Mouse (Mus musculus): ENCODE results near the gene Ube2g2.
A peak's percentile ranks its signal among the peaks of the same experiment; 100 is the strongest.

The Ube2g2 gene

GRCm38 (mm10) chr10:77606855-77607254 is 15.2 kb upstream of the Ube2g2 start:
- DNase-seq (ENCODE audit: low spot score): peak; percentile 36

DNA sequence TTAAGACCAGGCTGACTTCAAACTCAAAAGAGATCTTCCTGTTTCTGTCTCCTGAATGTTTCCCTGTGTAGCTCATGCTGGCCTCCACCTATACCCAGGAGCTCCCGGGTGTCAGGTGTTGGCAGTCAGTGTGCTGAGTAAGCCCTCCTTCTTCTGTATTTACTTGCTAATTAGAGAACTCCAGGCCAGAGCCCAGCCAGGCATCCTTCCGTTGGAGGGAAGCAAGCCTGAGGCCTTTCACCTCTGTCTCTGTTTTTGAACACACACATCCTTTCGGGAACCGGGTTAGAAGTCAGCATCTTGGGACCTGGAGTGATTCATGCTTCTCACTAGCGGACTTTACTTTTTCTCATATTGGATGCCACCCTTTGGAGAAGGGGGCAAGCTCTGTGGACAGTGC is 14.6 kb upstream of the Ube2g2 start:
- DNase-seq (ENCODE audit: low spot score): peak; percentile 29

GRCm38 (mm10) chr10:77608589-77608988 is 13.5 kb upstream of the Ube2g2 start:
- no peak for DNase-seq (ENCODE audit: low spot score)

DNA sequence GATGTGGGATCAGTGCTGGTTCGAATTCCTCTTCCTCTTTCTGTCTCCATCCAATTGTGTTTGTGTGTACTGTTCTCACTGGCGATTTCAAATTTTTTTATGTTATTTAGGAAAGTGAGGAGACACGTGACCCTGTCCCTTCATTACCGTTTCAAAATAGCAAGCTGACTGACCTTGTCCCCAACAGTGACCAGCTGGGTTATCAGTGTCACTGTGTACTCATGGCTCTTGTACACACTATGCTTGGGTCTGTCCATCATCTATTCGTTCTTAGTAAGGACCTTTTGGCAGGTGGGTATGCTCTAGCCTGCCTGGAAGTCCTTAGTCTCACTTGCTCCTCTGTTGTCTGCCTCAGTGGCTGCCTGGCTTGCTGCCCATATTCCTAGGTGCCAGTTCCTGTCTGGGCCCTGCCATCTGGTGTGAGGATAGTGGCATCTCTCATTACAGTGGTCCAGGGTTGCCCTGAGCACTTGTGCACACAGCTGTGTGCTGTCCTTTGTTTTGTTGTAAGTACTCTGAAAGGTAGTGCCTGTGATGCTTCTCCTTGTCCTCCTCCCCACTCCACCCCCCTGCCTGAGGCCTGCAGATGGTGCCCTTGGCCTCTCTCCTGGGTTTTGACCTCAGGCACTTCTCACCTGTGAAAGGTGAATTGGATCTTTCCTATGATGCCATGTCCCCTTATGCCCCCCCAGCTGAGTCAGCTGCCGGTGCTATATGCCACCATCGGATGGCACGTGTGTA is 11.7 kb upstream of the Ube2g2 start:
- DNase-seq (ENCODE audit: low spot score): no peak

DNA sequence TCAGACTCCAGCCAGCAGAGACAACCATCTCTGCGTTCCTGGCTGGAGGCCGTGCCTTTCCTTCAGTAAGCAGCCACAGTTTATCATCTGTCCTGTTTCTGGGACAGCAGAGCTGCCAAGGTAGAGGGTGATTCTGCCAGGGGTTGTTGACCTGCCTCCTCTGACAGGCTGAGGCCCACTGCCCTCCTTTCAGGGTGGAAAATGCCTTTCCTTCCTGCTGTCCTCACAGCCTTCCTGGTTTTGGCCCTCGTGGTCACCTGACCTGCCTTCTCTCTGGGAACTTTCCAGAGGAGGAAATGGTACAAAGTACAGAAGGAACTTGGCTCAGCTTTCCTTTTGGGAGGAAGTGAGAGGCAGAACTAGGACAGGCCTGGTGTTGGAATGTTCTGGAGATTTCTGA is 8.7 kb upstream of the Ube2g2 start:
- DNase-seq (ENCODE audit: low spot score): no peak

GRCm38 (mm10) chr10:77615647-77616046 is 6.4 kb upstream of the Ube2g2 start:
- DNase-seq (ENCODE audit: low spot score): no peak

- no peak for DNase-seq (ENCODE audit: low spot score)
These were observed 5.9 kb upstream of the Ube2g2 start for GRCm38 (mm10) chr10:77616166-77616565.

GRCm38 (mm10) chr10:77616926-77617325 is 5.1 kb upstream of the Ube2g2 start:
- DNase-seq (ENCODE audit: low spot score): no peak

- DNase-seq (ENCODE audit: low spot score): no peak
These were observed 529 bp upstream of the Ube2g2 start for GRCm38 (mm10) chr10:77621546-77621945.

GRCm38 (mm10) chr10:77623069-77623492 is 1.0 kb downstream of the Ube2g2 start:
- DNase-seq (ENCODE audit: low spot score): peak; percentile 88

DNA sequence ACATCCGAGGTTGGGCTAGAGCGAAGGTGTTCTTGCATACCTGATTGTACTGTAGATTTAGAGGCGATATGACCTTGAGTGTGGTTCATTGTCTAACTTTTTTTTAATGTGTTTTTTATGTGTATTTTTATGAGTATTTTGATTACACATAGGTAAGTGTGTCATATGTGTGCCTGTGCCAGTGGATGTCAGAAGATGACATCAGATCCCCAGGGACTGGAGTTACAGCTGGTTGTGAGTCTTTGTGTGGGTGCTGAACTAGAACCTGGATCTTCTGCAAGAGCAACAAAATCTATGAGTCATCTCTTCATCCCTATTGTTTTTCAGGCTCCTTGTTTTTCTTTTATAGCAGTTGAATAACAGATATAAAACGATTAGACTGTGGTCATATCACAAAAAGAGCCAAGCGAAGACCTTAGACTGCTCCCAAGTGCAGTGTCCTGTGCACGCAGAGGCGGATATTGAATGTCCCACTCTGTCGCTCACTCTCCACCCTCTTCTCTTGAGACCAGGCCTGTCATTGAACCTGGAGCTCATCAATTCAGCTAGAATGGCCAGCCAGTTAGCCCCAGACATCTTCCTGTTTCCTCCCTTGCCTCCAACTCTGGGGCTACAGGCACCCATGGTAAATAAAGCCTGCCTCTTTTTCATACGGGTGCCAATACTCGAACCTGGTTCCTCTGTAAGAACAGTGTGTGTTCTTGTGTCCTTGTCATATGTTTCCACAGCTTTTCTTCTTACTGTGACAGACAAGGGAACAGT is 1.7 kb downstream of the Ube2g2 start:
- DNase-seq (ENCODE audit: low spot score): peak; percentile 78

DNA sequence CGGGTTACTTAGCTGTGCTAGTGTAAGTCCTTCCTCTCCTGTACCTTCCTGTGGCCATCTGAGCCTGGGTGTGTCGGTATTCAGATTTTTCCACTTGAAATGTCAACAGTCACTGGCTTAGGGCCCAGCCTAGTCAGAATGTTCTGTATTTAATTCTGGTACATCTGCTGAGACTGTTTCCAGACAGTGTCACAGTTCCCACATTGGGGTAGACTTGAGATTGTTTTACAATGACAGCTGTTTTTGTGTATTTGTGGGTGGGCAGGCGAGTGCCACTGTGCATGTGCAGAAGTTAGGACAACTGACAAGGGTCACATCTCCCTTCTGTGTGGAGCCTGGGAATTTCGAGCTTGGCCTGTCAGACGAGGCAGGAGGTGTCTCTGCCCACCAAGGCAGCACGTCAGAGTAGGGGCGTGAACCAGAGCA is 2.5 kb downstream of the Ube2g2 start:
- no peak for DNase-seq (ENCODE audit: low spot score)

DNA sequence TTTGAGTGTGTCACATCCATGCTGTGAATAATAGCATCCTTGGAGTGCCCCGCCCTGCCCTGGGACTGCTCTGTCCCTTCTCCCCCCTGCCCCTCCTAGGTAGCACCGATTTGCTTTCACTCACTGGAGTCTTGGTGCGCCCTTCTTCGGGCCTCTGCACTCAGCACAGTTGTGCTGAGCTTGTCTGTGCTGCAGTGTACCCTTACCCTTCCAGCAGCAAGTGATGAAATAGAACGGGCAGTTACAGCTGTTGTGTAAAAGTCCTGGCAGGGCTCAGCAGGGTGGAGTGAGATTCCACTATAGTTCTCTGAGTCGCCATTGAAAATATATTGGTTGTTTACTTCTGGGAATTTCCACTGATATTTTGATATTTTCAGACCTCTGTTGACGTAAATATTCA is 4.0 kb downstream of the Ube2g2 start:
- no peak for DNase-seq (ENCODE audit: low spot score)

DNA sequence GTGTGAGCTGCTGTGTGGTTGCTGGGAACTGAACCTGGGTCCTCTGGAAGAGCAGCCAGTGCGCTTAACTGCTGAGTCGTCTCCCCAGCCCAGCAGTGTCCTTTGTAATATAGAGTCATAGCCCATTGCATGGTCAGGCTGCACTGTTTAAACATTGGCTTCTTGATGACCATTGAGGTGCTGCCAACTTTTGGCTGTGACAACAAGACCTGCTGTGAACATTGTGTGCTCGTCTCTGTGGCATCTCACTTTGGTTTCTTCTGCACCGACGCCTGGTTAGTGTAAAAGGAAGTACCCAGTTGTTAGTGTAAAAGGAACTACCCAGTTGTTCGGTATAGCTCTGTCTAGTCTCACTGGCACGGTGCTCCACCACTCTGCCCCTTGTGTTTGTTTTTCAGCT is 4.5 kb downstream of the Ube2g2 start:
- no peak for DNase-seq (ENCODE audit: low spot score)

GRCm38 (mm10) chr10:77627497-77627896 is 5.4 kb downstream of the Ube2g2 start:
- DNase-seq (ENCODE audit: low spot score): peak; percentile 91

GRCm38 (mm10) chr10:77629163-77629562 is 7.1 kb downstream of the Ube2g2 start:
- no peak for DNase-seq (ENCODE audit: low spot score)

- DNase-seq (ENCODE audit: low spot score): no peak
These were observed 7.9 kb downstream of the Ube2g2 start for GRCm38 (mm10) chr10:77629970-77630369.

- no peak for DNase-seq (ENCODE audit: low spot score)
These were observed 11.9 kb downstream of the Ube2g2 start for GRCm38 (mm10) chr10:77634016-77634415.

GRCm38 (mm10) chr10:77634452-77635231 is 12.6 kb downstream of the Ube2g2 start:
- DNase-seq (ENCODE audit: low spot score): peak; percentile 63

DNA sequence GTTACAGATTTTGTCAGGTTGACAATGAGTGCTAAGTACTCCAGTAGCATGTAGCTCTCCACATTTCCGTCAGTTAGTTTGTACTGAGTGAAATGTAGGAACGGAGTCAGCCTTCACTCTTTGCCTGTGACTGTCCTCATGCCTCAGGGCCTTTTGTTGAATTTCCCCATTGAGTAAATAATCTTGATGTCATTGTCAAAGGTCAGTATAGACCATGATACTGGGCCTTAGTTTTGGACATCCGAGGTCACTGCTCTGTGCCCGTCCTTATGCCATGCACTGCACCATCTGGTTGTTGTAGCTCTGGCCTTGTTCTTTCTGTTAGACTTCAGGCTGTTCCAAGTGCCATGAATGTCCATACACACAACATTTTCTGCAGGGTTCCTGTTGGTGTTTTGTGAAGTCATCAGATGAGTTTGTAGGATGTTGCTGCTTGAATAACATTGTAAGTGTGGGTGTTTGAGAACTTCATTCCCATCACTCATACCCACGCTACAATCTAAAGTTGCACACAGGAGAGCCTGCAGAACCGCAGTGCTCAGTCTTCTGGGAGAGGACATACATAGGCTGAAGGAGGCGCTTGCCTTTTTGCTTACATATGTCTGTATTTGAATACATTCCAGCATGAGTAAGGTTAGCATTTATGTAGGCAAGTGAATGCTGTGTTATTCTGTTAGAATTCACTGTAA is 14.3 kb downstream of the Ube2g2 start:
- DNase-seq (ENCODE audit: low spot score): no peak

GRCm38 (mm10) chr10:77638956-77639355 is 16.9 kb downstream of the Ube2g2 start:
- peak; percentile 90 for DNase-seq (ENCODE audit: low spot score)

- no peak for DNase-seq (ENCODE audit: low spot score)
These were observed 21.1 kb downstream of the Ube2g2 start for GRCm38 (mm10) chr10:77643160-77643559.
